Mouse (Mus musculus): ENCODE results near the gene Srrd.

DNA sequence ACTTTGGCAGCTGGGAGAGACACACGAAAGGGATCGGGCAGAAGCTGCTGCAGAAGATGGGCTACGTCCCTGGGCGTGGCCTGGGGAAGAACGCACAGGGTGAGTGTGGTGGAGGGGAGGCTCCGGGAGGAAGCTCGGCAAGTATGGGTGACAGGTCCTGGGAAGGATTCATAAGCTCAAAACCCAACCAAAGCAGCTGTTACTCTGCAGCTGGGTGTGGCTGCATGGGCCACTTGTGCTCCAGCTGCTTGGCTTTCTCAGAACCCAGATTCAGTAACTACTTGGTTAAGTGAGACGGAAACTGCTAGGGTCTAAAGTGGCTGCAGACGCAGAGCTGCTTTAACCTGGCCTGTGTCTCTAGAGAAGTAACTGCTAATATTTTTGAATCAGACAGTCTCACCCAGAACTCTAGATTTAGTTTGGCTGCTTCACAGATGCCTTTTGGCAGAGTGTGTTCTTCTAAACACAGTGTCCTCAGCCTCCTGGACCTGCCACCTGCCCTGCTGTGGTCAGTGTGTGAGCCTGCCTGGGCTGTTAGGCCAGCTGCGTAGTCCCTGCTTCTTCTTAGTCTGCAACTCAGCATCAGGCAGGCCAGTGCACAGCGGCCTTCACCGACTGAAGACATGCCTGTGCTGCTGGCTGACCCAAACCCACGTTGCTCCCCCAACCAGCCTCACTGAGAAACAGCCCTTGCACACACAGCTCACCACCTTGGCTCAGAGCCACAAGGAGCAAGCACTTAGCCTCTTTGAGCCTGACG is 12.9 kb downstream of the Srrd start:
- TF ChIP-seq KAT2A (IDR thresholded peaks at IDR 0.05; ENCODE audit: insufficient replicate concordance, low read length): no peak
- TF ChIP-seq POLR2A (IDR thresholded peaks at IDR 0.05; ENCODE audit: low read depth, low read length): no peak
- TF ChIP-seq USF1 (IDR thresholded peaks at IDR 0.05; ENCODE audit: low read depth, low read length): no peak
- no peak for TF ChIP-seq MEF2A (IDR thresholded peaks at IDR 0.05; ENCODE audit: borderline replicate concordance, low read depth, low read length)
- no peak for TF ChIP-seq MAFK (IDR thresholded peaks at IDR 0.05; ENCODE audit: insufficient replicate concordance, low read length)
- TF ChIP-seq MAX (IDR thresholded peaks at IDR 0.05; ENCODE audit: low read length): no peak
- no peak for TF ChIP-seq CTCF (conservative IDR thresholded peaks at IDR 0.05 in 1 of 2, IDR thresholded peaks at IDR 0.05 in 1 of 2; ENCODE audit: low read depth in 2 of 2, low read length in 2 of 2)
- no peak for TF ChIP-seq MXI1 (IDR thresholded peaks at IDR 0.05; ENCODE audit: low read depth, low read length)
- TF ChIP-seq HCFC1 (IDR thresholded peaks at IDR 0.05; ENCODE audit: low read depth, low read length): no peak
- TF ChIP-seq EP300 (IDR thresholded peaks at IDR 0.05; ENCODE audit: low read length): no peak
